17 mouse cellular contexts compared by ENCODE assay signal in the genomic region with DNA sequence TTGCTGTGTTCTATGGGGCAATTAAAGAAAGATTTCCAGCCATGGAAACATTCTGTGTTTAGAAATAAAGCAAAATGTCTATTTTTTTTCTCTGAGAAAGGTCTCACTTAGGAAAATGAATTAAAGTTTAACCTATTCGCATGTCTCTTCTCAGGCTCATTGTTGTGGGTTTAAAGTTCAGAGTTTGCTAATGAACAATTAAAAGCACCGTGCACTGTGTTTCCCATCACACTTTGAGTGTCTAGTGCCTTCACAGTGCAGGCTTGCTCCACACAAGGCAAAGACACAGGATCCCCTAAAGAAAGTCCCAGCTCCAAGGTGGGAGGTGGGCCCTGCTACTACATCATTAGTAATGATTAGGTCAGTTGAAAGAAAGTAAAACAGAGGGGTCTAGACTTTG.
"Had no signal": no experiment of that assay in that cellular context is flagged by ENCODE, and none has a peak within 500 bp of the region (broad histone marks: within the 10 kb centered on the region; RNA-seq: fewer than 3 reads in every experiment).

No protein-coding gene starts in this region.

- H3K9ac ChIP-seq: lung, embryonic 15.5 days; midbrain, embryonic 13.5 days; midbrain, embryonic 15.5 days; neural tube, embryonic 12.5 days; stomach, embryonic 15.5 days had no signal

- H3K9me3 ChIP-seq: lung, embryonic 15.5 days; megakaryocyte, embryonic 14.5 days; midbrain, embryonic 13.5 days; midbrain, embryonic 15.5 days; neural tube, embryonic 12.5 days; stomach, embryonic 15.5 days had no signal

- H3K4me1 ChIP-seq: lung, embryonic 15.5 days; midbrain, embryonic 13.5 days; midbrain, embryonic 15.5 days; neural tube, embryonic 12.5 days; stomach, embryonic 15.5 days had no signal

- ATAC-seq: lung, postnatal 0 days; midbrain, embryonic 13.5 days; midbrain, embryonic 15.5 days had no signal

- H3K4me3 ChIP-seq: lung, embryonic 15.5 days; megakaryocyte, embryonic 14.5 days; midbrain, embryonic 13.5 days; midbrain, embryonic 15.5 days; neural tube, embryonic 12.5 days; stomach, embryonic 15.5 days had no signal

- H3K36me3 ChIP-seq: lung, embryonic 15.5 days; midbrain, embryonic 13.5 days; midbrain, embryonic 15.5 days; neural tube, embryonic 12.5 days; stomach, embryonic 15.5 days had no signal

- DNase-seq: lung, adult 2 months; lung, postnatal 14 days; lung, postnatal 36 days; right cerebral cortex, postnatal 14 days; thymus, adult 2 months; thymus, postnatal 25 days; thymus, postnatal 4 days had no signal

- H3K27ac ChIP-seq: lung, embryonic 15.5 days; macrophage; midbrain, embryonic 13.5 days; midbrain, embryonic 15.5 days; neural tube, embryonic 12.5 days; stomach, embryonic 15.5 days; stomach, postnatal 0 days had no signal

- H3K4me2 ChIP-seq: lung, embryonic 15.5 days; midbrain, embryonic 11.5 days; midbrain, embryonic 13.5 days; midbrain, embryonic 15.5 days; neural tube, embryonic 12.5 days; stomach, embryonic 15.5 days had no signal

- H3K27me3 ChIP-seq: lung, embryonic 15.5 days; megakaryocyte, embryonic 14.5 days; midbrain, embryonic 13.5 days; midbrain, embryonic 15.5 days; neural tube, embryonic 12.5 days; stomach, embryonic 15.5 days had no signal
